Mouse (Mus musculus) liver, embryonic 14.5 days (tissue): ENCODE results near the gene Bcar3.

Experiments
- CTCF ChIP-seq: IDR thresholded peaks from 2 replicates; pipeline ENCODE4 v1.5.1; 2016; ENCODE audit warnings: antibody characterized with exemption, low read depth, control low read depth
- EP300 ChIP-seq: IDR thresholded peaks from 2 replicates; pipeline ENCODE4 v1.6.1; 2016; ENCODE audit warnings: antibody characterized with exemption, low read depth

DNA sequence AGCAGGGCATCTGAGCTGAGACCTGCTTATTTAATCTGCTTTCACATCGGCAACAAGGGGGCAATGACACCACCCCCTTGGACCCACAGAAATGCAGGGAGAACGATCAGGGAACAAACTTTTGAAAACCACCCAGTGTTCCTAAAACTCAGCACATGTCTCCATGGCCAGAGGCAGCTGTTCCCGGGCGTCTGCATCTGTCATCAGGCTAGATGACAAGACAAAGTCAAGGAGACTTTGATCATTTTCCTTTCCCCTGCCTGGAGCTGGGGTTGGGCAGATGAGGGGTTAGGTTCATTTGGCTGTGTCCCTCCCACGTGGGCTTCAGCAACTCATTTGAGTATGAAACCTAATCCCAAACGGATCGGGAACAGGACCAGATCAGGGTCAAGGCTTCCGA, 120.9 kb downstream of the Bcar3 start:
- TF ChIP-seq EP300 (no peak), CTCF (no peak)
